Mouse (Mus musculus) CD4-positive helper T cell, adult 2 months (primary cell): ENCODE measurements around the gene Hist1h1e.
"Not testable (repeated sequence)": the region's sequence is repeated elsewhere in the genome, so short reads cannot be mapped to it uniquely, and the experiment has no call there.

Source experiments
- DNase-seq: peaks from one replicate; pipeline ENCODE4 v3.0.0-alpha.2; 2012; ENCODE audit warnings: low read depth, missing footprints, low spot score

Gene Hist1h1e

DNA sequence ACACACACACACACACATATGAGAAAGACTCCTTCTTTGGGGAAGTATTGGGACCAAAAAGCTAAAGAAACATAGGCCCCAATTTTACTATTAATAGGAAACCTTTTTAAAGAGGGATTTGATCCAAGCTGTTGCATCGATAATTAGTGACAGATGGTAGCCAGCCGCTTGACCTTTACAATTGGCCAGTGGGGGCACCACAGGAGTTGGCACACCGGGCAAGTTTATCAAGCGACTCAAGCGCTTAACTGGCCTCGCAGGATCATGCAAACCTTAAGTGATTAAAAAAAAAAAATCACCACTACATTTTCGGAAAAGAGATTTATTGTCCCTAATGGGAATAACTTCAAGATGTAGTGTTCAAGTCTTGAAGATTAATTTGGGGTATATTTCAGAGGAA, 29.7 kb downstream of the Hist1h1e start:
- no peak for DNase-seq

GRCm38 (mm10) chr13:23591886-23592285, 30.5 kb downstream of the Hist1h1e start:
- DNase-seq = not testable (repeated sequence)

- DNase-seq = no peak
Measured at GRCm38 (mm10) chr13:23591206-23591605, 31.2 kb downstream of the Hist1h1e start.

DNA sequence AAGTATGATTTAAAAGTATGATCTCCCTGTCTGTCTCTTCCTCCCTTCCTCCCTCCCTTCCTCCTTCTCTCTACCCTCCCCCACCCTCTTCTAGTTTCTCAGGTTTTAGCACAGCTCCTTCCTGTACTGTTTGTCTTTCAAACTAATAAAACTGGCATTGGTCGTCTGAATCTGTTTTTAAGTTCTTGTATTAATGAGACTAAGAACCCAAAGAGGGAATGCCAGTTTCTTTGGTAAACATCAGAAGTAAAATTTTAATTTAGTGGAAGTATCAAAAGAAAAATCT, 35.5 kb downstream of the Hist1h1e start:
- no peak for DNase-seq

GRCm38 (mm10) chr13:23586099-23586939, 36.0 kb downstream of the Hist1h1e start:
- peak; percentile 46 for DNase-seq

DNA sequence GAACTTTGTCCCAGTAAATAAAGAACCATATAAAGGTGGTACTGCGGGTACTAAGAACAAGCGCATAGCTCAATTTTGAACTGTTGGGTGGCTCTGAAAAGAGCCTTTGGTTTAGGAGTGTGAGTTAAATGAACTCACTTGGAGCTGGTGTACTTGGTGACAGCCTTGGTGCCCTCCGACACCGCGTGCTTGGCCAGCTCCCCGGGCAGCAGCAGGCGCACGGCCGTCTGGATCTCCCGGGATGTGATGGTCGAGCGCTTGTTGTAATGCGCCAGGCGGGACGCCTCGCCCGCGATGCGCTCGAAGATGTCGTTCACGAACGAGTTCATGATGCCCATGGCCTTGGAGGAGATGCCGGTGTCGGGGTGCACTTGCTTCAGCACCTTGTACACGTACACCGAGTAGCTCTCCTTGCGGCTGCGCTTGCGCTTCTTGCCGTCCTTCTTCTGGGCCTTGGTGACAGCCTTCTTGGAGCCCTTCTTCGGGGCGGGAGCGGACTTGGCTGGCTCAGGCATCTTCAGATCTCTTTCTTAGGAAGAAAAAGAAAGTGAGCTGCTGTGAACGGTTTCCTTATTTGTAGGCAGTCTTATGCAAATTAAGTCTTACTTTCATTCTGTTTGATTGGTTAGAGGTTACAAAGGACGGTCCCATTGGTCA, 36.8 kb downstream of the Hist1h1e start:
- peak; percentile 91 for DNase-seq

DNA sequence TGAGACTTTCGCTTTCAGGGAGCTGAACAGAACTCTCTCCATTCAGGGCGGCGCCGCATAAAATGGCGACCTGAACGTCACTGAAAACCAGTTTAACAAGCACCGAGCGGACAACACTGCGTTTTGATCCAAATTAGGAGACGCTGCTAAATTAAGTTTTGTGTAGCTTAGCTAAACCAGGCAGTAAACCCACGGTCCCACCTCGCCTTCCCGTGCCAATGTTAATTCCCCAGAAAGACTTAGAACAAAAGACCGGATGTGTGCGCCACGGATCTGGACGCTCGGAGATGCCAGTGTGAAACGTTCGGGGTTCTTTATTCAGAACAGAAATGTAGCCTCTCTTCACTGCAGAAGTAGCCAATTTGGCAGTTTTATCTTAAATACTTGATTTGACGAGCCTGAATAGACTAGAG, 37.3 kb downstream of the Hist1h1e start:
- peak; percentile 84 for DNase-seq

DNA sequence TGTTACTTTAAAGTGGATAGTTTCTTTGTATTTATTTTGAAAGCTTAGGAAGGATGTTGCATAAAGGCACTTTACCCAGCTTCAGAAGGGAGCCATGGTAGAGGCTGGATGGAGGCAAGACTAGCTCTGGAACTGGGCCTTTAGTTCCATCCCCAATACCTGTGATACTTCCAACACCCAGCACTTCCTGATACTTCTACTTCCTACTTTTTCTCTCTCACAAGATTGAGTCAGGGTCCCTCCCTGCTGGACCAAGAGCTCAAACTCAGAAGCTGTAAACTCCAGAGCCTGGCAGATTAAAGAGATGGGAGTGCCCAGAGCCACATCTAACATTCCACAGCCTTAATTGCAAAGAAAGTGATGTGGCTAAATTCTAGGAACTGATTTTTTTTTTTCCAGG, 38.0 kb downstream of the Hist1h1e start:
- no peak for DNase-seq

- no peak for DNase-seq
Measured at GRCm38 (mm10) chr13:23583387-23584068, 38.8 kb downstream of the Hist1h1e start.

GRCm38 (mm10) chr13:23582219-23583056, 39.9 kb downstream of the Hist1h1e start:
- DNase-seq = no peak

DNA sequence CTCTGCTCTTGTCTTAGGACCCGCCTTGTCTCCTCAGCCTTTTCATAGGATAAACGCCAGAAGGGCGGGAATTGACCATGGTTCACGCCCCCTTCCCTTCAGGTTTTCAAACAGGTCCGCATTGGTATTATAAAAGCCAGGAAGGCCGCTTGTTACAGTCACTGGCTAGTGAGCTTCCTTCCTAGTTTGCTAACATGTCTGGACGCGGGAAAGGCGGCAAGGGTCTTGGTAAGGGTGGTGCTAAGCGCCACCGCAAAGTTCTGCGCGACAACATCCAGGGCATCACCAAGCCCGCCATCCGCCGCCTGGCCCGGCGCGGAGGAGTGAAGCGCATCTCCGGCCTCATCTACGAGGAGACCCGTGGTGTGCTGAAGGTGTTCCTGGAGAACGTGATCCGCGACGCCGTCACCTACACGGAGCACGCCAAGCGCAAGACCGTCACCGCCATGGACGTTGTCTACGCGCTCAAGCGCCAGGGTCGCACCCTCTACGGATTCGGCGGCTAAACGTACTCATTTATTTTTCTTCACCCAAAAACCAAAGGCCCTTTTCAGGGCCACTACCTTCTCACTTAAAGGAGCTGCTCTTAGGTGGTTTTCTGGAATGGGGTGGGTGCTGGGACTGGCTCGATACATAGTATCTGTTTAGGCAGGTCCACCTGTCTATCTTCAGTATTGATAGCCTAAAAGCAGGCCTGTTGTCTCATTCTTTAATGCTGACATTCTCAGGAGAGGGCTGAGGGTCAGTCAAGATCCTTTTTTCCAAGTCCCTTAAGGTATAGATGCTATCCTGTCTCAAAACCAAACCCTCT, 40.7 kb downstream of the Hist1h1e start, which contains the start of gene Hist1h4d:
Hist1h4d (plus strand) TSS at position 191 of the 811 bp plus-strand sequence.
- DNase-seq = peak; percentile 93

DNA sequence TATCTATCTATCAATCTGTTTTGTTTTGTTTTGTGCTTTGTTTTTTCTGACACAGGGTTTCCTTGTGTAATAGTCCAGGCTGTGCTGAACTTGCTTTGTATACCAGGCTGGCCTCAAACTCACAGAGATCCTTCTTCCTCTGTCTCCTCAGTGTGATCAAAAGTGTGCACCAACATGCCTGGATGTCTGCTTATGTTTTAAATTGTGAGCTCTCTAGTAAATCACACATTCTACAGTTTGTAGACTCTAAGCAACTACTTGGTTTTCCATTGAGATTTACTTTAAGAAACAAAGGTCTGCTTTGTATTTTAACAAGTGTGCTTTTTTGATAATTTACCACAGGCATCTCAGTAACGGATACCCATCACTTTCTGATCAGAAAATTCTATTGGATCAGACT, 44.5 kb downstream of the Hist1h1e start:
- no peak for DNase-seq

DNA sequence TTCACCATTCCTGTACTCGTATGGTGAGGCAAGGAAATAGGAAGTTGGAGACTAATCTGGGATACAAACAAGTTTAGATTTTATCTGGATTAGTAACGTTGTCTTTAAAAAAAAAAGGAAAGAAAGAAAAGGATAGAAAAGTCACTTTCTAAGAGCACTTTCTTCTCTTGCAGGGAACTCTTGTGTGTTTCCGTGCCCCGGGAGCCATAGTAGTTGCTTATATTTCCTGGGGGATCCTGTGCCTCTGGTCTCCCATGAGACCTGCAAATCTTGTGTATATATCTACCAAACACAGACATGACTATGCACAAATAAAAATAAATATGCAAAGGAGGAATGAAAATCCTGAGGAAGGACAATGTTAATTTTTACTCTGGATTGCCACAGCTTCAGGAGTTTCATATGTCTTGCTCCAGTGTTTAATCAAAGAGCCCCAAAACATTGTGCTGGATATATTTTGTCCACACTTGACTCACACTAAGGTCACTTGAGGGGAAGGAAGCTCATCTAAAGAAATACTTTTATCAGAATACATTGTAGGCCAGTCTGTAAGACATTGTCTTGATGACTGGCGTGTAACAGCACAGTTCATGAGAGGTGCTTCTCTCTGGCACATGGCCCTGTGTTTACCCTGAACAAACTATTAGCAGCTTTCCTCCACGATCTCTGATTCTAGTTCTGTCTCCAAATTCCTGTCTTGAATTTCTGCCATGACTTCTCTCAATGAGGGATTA, 45.3 kb downstream of the Hist1h1e start:
- no peak for DNase-seq

GRCm38 (mm10) chr13:23576351-23576881, 45.9 kb downstream of the Hist1h1e start:
- no peak for DNase-seq

DNA sequence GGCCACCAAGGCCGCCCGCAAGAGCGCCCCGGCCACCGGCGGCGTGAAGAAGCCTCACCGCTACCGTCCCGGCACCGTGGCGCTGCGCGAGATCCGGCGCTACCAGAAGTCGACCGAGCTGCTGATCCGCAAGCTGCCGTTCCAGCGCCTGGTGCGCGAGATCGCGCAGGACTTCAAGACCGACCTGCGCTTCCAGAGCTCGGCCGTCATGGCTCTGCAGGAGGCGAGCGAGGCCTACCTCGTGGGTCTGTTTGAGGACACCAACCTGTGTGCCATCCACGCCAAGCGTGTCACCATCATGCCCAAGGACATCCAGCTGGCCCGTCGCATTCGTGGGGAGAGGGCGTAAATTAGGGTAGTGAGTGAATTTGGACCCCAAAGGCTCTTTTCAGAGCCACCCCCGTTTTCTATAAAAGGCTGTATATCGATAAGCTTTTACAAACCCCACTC, 46.5 kb downstream of the Hist1h1e start:
- peak; percentile 25 for DNase-seq

GRCm38 (mm10) chr13:23575271-23575851, 47.0 kb downstream of the Hist1h1e start, which contains the start of gene Hist1h3d:
Gene Hist1h3d, plus strand, starts transcription at chr13:23575763.
- peak; percentile 77 for DNase-seq

DNA sequence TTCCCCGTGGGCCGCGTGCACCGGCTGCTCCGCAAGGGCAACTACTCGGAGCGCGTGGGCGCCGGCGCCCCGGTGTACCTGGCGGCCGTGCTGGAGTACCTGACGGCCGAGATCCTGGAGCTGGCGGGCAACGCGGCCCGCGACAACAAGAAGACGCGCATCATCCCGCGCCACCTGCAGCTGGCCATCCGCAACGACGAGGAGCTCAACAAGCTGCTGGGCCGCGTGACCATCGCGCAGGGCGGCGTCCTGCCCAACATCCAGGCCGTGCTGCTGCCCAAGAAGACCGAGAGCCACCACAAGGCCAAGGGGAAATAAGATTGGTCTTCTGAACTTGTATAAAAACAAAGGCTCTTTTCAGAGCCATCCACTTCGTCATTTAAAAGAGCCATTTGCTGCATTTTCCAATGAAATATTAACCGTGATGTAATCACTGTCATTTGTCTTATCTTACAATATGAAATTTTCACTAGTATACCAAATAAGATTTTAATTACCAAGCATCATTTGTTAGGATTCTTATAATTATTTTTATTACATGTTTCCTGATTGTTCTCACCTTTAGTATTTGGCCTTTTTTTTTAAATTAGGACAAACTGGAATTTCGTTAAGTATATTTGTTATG, 47.7 kb downstream of the Hist1h1e start:
- DNase-seq = peak; percentile 53

- DNase-seq = peak; percentile 96
Measured at GRCm38 (mm10) chr13:23573898-23574524, 48.3 kb downstream of the Hist1h1e start, which contains the start of the genes Hist1h2bf and Hist1h2ad. Gene Hist1h2bf, minus strand, starts transcription at chr13:23574196. Gene Hist1h2ad, plus strand, starts transcription at chr13:23574381.
